Mouse (Mus musculus) neural tube, embryonic 15.5 days (tissue): ENCODE measurements around the gene Nxnl1. TPM values are rescaled to one million over a fixed set of nuclear protein-coding genes. Genes with fewer than 3 reads are reported as not detected.

Experiments
- ATAC-seq: fragments of 200-750 bp; cut with Nextera tagmentation; 2 replicates; pipeline ENCODE4 v1.8.0; 2017; ENCODE audit warnings: mild to moderate bottlenecking, moderate TSS enrichment, moderate library complexity; ENCODE audit not compliant: low FRiP score
- H3K27ac ChIP-seq: fragments of 300-500 bp; sonication (generic); replicated peaks from 2 replicates; pipeline ENCODE4 v1.5.1; 2015; ENCODE audit warnings: mild to moderate bottlenecking, inconsistent platforms
- H3K27me3 ChIP-seq: fragments of 300-500 bp; sonication (generic); replicated peaks from 2 replicates; pipeline ENCODE4 v1.6.1; 2015; ENCODE audit warnings: inconsistent platforms
- H3K36me3 ChIP-seq: fragments of 300-500 bp; sonication (generic); 2 replicates; pipeline ENCODE4 v1.6.1; 2015; ENCODE audit warnings: inconsistent platforms
- H3K4me1 ChIP-seq: fragments of 300-500 bp; sonication (generic); 2 replicates; pipeline ENCODE4 v1.6.1; 2015; ENCODE audit warnings: inconsistent platforms
- H3K4me2 ChIP-seq: fragments of 300-500 bp; sonication (generic); 2 replicates; pipeline ENCODE4 v1.6.1; 2015; ENCODE audit warnings: inconsistent platforms, mild to moderate bottlenecking, moderate library complexity
- H3K4me3 ChIP-seq: fragments of 300-500 bp; sonication (generic); replicated peaks from 2 replicates; pipeline ENCODE4 v1.5.1; 2015; ENCODE audit warnings: mild to moderate bottlenecking, inconsistent platforms
- H3K9ac ChIP-seq: fragments of 300-500 bp; sonication (generic); replicated peaks from 2 replicates; pipeline ENCODE4 v1.6.1; 2015; ENCODE audit warnings: mild to moderate bottlenecking, inconsistent platforms
- H3K9me3 ChIP-seq: fragments of 300-500 bp; sonication (generic); replicated peaks from 2 replicates; pipeline ENCODE4 v1.6.1; 2016; ENCODE audit warnings: inconsistent platforms
- WGBS: fragments of 180-500 bp; shearing (Covaris S2); methylation state at CpG from one replicate; pipeline ENCODE4 v1.1.7; 2015; ENCODE audit warnings: mixed read lengths; 5-methylcytosine and 5-hydroxymethylcytosine counted together
- polyA plus RNA-seq: library from polyadenylated mRNA; unstranded; fragments of >200 nt; fragmentation: Nextera tagmentation; extraction: Ambion mirVana; gene quantifications from 2 replicates; pipeline ENCODE4 v1.2.1, GENCODE M21; 2015

The Nxnl1 gene
- polyA plus RNA-seq, 1 experiment from 2014 or later: not detected

- Histone ChIP-seq H3K4me3 (no peak overlapping the region), H3K9me3 (no peaks in the 10 kb centered on the region), H3K36me3 (no peaks in the 10 kb centered on the region), H3K9ac (no peak overlapping the region), H3K27me3 (peaks cover 33% of the 10 kb centered on the region), H3K4me2 (no peak overlapping the region), H3K4me1 (peaks cover 43% of the 10 kb centered on the region), H3K27ac (no peak overlapping the region)
- ATAC-seq: no peak
- WGBS: 74% methylated on average over 7 of the region's 7 CpGs
Measured at GRCm38 (mm10) chr8:71567587-71567986, 1.2 kb upstream of the Nxnl1 start.

- Histone ChIP-seq H3K4me1 (peaks cover 21% of the 10 kb centered on the region), H3K4me3 (no peak overlapping the region), H3K27ac (no peak overlapping the region), H3K36me3 (no peaks in the 10 kb centered on the region), H3K9me3 (no peaks in the 10 kb centered on the region), H3K27me3 (peaks cover 68% of the 10 kb centered on the region), H3K4me2 (no peak overlapping the region), H3K9ac (no peak overlapping the region)
- ATAC-seq: no peak
- WGBS: 88% methylated on average over 4 of the region's 4 CpGs
Measured at GRCm38 (mm10) chr8:71563992-71564391, 2.4 kb downstream of the Nxnl1 start.

DNA sequence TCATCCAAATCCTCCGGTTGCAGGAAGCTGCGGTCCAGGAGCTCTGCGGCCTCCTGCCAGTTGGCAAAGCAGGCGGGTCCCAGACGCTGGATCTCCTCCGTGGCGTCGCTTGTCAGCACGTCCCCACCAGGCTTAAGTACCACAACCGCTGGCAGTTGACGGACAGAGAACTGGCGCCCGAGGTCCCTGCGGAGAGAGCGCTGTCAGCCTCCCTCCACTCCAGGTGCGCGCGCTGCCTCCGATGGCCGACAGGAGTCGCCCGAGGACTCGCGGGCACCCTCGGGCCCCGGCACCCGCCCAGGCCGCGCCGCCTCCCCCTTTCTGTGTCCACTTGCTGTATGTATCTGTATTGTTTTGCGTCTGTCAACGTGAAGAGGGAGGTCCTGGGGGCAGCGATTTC is 3.6 kb downstream of the Nxnl1 start:
- peaks cover 80% of the 10 kb centered on the region for H3K27me3 ChIP-seq
- peak overlapping the region; percentile 56 for H3K4me2 ChIP-seq
- H3K9me3 ChIP-seq: no peaks in the 10 kb centered on the region
- no peak overlapping the region for H3K27ac ChIP-seq
- peak overlapping the region; percentile 37 for H3K9ac ChIP-seq
- peak; percentile 51; the same call in 1 of the 2 replicates for ATAC-seq
- H3K36me3 ChIP-seq: no peaks in the 10 kb centered on the region
- WGBS: under 1% methylated on average over 33 of the region's 33 CpGs
- H3K4me3 ChIP-seq: peak overlapping the region; percentile 32
- peaks cover 19% of the 10 kb centered on the region for H3K4me1 ChIP-seq

DNA sequence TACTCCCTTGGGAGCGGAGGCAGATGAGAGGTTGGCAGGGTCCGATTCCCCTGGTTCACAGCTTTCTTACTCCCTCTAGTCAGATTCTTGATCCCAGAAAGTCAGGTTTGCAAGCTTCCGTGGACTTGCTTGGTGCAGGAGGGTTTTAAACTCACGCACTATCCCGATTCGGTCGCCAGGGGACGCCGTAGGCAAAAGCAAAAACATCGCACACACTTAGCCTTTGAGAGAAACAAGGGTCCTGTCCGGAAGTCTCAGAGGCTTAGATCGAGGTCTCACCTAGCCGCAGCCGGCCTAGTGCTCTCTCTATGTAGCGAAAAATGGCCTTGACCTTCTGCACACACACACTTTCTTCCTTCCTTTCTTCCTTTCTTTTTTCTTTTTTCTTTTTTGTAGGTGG is 5.0 kb downstream of the Nxnl1 start:
- H3K4me3 ChIP-seq: no peak overlapping the region
- 4% methylated on average over 15 of the region's 15 CpGs for WGBS
- H3K27me3 ChIP-seq: peaks cover 85% of the 10 kb centered on the region
- H3K36me3 ChIP-seq: no peaks in the 10 kb centered on the region
- ATAC-seq: peak; percentile 34; the same call in 1 of the 2 replicates
- H3K9me3 ChIP-seq: no peaks in the 10 kb centered on the region
- no peak overlapping the region for H3K9ac ChIP-seq
- no peak overlapping the region for H3K27ac ChIP-seq
- H3K4me2 ChIP-seq: no peak overlapping the region
- H3K4me1 ChIP-seq: peaks cover 19% of the 10 kb centered on the region

DNA sequence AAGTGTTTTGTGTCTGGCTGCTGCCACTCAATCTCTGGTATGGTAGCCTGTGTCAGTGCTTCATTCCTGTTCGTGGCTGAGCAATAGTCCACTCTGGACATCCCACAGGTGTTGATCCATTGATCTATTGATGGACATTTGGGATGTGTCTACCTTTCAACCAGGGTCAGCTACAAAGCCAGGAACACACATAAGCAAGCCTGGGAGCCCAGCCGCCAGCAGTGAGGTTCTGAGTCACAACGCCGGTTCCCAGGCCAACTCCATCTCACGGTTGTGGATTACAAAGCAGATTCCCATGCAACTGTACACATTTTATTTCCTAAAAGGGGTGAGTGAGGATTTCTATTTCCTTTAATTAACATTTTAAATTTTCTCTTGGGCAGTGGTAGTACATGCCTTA is 5.6 kb downstream of the Nxnl1 start:
- no peaks in the 10 kb centered on the region for H3K36me3 ChIP-seq
- H3K9me3 ChIP-seq: no peaks in the 10 kb centered on the region
- H3K27me3 ChIP-seq: peaks cover 85% of the 10 kb centered on the region
- no peak overlapping the region for H3K4me2 ChIP-seq
- H3K27ac ChIP-seq: no peak overlapping the region
- H3K4me1 ChIP-seq: peaks cover 19% of the 10 kb centered on the region
- no peak overlapping the region for H3K9ac ChIP-seq
- no peak for ATAC-seq
- H3K4me3 ChIP-seq: no peak overlapping the region
- 85% methylated on average over 5 of the region's 5 CpGs for WGBS

DNA sequence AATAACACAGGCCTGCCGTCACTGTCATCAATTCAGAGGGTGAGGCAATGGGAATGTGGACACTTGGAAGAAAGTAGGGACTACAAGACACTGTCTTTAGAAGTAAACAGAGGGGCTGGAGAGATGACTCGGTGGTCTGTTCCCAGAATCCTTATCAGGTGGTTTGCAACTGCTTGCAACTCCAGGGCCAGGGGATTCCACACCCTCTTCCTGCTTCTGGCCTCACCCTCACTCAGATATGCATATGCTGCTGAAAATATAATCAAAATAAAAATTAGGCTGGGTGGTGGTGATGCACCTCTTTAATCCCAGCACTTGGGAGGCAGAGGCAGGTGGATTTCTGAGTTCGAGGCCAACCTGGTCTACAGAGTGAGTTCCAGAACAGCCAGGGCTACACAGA is 6.3 kb downstream of the Nxnl1 start:
- Histone ChIP-seq H3K27me3 (peaks cover 92% of the 10 kb centered on the region), H3K4me1 (peaks cover 19% of the 10 kb centered on the region), H3K36me3 (no peaks in the 10 kb centered on the region), H3K9me3 (no peaks in the 10 kb centered on the region), H3K9ac (no peak overlapping the region), H3K4me2 (no peak overlapping the region), H3K4me3 (no peak overlapping the region), H3K27ac (no peak overlapping the region)
- no peak for ATAC-seq
- WGBS: 86% methylated on average over 3 of the region's 3 CpGs

DNA sequence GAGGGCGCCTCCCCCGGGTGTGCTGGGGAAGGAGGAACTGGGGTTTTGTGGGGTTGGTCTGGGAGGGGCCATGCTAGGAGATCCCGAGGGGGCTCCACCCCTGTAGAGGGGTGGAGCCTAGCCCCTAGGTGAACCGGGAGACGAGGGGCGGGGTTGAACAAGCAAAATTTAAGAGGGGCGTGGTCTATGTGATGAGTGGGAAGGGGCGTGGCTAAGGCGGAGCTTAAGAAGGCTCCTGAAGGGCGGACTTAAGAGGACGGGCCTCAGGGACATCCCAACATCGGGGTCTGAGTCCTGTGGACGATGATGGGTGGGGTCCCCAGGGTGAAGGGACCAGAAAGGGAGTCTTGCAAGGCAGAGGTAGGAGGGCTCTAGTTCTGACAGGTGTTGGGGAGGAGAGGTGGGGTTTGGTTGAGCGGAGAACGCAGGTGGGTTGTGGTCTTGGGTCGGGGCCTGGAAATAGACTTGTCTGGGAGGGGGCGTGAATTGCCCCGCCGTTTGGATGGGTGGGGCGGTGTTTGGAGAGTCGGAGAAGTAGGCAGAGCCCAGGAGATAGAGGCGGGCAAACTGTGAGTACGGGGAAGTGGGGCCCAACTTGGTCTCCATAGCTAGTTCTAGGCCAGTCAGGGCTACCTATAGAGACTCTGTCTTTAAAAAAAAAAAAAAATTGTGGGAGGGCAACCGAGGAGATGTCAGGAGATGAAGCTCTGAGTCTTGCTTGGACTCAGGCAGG is 7.3 kb downstream of the Nxnl1 start:
- Histone ChIP-seq H3K36me3 (no peaks in the 10 kb centered on the region), H3K4me2 (peak overlapping the region; percentile 49), H3K4me3 (peak overlapping the region; percentile 17), H3K27ac (no peak overlapping the region), H3K4me1 (peaks cover 19% of the 10 kb centered on the region), H3K9ac (no peak overlapping the region), H3K27me3 (peaks cover 88% of the 10 kb centered on the region), H3K9me3 (no peaks in the 10 kb centered on the region)
- 2% methylated on average over 24 of the region's 24 CpGs for WGBS
- ATAC-seq: no peak

DNA sequence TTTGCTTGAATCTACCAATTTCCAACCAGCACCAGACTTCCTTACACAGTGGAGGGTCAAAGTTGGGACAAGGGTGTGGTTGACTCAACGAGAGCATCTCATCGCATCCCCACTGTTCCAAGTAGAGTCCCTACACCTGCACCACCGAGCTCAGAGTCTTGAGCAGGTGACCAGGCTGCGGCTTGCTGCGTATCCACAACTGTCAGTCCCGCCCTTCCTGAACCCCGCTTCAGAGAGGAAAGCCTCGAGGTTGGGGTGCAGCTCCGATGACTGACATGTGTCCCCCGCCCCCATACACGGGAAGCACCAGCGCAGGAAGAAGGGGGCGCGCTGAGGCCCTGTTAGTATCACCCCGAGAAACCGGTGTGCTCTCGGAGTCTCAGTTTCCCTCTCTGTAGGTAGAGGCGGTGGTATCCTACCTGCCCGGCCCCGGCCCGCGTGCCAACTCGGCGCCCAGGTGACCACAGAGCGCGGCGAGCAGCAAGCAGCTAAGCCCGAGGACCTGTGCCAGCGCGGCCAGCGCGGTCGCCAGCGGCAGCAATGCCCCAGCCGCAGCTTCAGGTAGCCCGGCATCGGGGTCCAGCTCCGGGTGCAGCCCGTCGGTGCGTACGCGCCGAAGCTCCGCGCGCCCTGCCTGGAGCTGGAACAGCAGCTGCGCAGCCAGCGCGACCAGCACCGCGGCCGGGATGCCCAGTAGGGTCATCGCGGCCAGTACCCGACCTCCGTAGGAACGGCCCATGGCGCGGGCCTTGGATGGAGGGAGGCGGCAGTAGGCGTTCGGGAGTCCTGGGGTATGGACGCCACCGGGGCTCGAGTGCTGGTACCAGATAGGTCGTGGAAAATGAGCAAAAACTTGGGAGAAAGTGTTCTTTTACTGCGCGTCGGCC is 8.1 kb downstream of the Nxnl1 start, which contains the start of gene Tmem221:
Gene Tmem221, minus strand, starts transcription at position 801 of the 887 bp plus-strand sequence.
- no peaks in the 10 kb centered on the region for H3K36me3 ChIP-seq
- H3K9me3 ChIP-seq: no peaks in the 10 kb centered on the region
- H3K27ac ChIP-seq: no peak within 1 kb of the TSS
- 4% methylated on average over 70 of the region's 70 CpGs for WGBS
- peak within 1 kb of the TSS; percentile 17 for H3K4me3 ChIP-seq
- H3K4me1 ChIP-seq: peaks cover 19% of the 10 kb centered on the region
- H3K27me3 ChIP-seq: peaks cover 82% of the 10 kb centered on the region
- ATAC-seq: no peak
- no peak within 1 kb of the TSS for H3K9ac ChIP-seq
- H3K4me2 ChIP-seq: peak within 1 kb of the TSS; percentile 49

DNA sequence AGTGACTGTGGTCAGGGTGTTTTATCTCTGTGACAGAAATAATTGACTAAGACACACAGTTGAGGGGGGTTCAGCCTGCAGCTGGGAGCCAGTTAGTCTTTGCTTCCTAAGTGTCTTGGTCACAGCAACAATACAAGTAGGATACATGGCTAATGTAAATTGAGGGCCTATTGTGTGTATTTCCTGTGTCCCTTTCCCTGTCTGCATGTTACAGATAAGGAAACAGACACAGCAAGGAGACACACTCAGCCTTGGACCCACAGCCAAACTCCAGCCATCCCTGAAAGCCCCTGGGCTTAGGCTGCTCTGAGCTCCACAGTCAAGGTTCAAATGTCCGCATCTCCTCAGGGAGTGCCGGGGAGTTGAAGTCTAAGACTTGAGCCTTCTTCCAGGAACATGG is 11.8 kb downstream of the Nxnl1 start:
- Histone ChIP-seq H3K27ac (no peak overlapping the region), H3K36me3 (no peaks in the 10 kb centered on the region), H3K27me3 (peaks cover 47% of the 10 kb centered on the region), H3K4me2 (no peak overlapping the region), H3K9me3 (no peaks in the 10 kb centered on the region), H3K4me1 (peaks cover 10% of the 10 kb centered on the region), H3K4me3 (no peak overlapping the region), H3K9ac (no peak overlapping the region)
- ATAC-seq: no peak
- 91% methylated on average over 2 of the region's 2 CpGs for WGBS

- H3K4me1 ChIP-seq: peaks cover 8% of the 10 kb centered on the region
- H3K4me2 ChIP-seq: no peak overlapping the region
- H3K4me3 ChIP-seq: no peak overlapping the region
- no peak overlapping the region for H3K27ac ChIP-seq
- no peaks in the 10 kb centered on the region for H3K36me3 ChIP-seq
- H3K9ac ChIP-seq: no peak overlapping the region
- no peaks in the 10 kb centered on the region for H3K9me3 ChIP-seq
- WGBS: 71% methylated on average over 6 of the region's 6 CpGs
- ATAC-seq: no peak
- peaks cover 40% of the 10 kb centered on the region for H3K27me3 ChIP-seq
Measured at GRCm38 (mm10) chr8:71554001-71554400, 12.4 kb downstream of the Nxnl1 start.

GRCm38 (mm10) chr8:71552770-71553169 is 13.6 kb downstream of the Nxnl1 start:
- Histone ChIP-seq H3K27ac (no peak overlapping the region), H3K4me3 (no peak overlapping the region), H3K4me2 (no peak overlapping the region), H3K9ac (no peak overlapping the region), H3K27me3 (peaks cover 28% of the 10 kb centered on the region), H3K9me3 (no peaks in the 10 kb centered on the region), H3K4me1 (no peaks in the 10 kb centered on the region), H3K36me3 (peaks cover 10% of the 10 kb centered on the region)
- WGBS: 74% methylated on average over 6 of the region's 6 CpGs
- no peak for ATAC-seq

GRCm38 (mm10) chr8:71550754-71551153 is 15.6 kb downstream of the Nxnl1 start:
- no peaks in the 10 kb centered on the region for H3K4me1 ChIP-seq

More at GRCm38 (mm10) chr8:71550754-71551153, 15.6 kb downstream of the Nxnl1 start:
- Histone ChIP-seq H3K9ac (no peak overlapping the region), H3K27ac (no peak overlapping the region), H3K36me3 (peaks cover 26% of the 10 kb centered on the region), H3K4me2 (no peak overlapping the region), H3K27me3 (peaks cover 8% of the 10 kb centered on the region), H3K9me3 (no peaks in the 10 kb centered on the region), H3K4me3 (no peak overlapping the region)
- no peak for ATAC-seq
- 75% methylated on average over 7 of the region's 7 CpGs for WGBS
